Mouse (Mus musculus) heart, embryonic 11.5 days (tissue): Measurements from ENCODE around the gene Sdc3. TPM values are rescaled to one million over a fixed set of nuclear protein-coding genes. Genes with fewer than 3 reads are reported as not detected.
A peak's percentile ranks its signal among the peaks of the same experiment; 100 is the strongest.

ENCODE experiments used
- ATAC-seq: fragments of 200-750 bp; cut with Nextera tagmentation; replicated peaks from 2 replicates; pipeline ENCODE4 v1.8.0; 2017; ENCODE audit warnings: moderate library complexity; ENCODE audit not compliant: insufficient number of reproducible peaks, low FRiP score, low TSS enrichment
- H3K27ac ChIP-seq: fragments of 300-500 bp; sonication (generic); 2 replicates; pipeline ENCODE4 v1.5.1; 2014; ENCODE audit warnings: mild to moderate bottlenecking, low read depth, low read length
- H3K27me3 ChIP-seq: fragments of 300-500 bp; sonication (generic); 2 replicates; pipeline ENCODE4 v1.6.1; 2014; ENCODE audit warnings: mild to moderate bottlenecking, low read length, mixed read lengths; ENCODE audit not compliant: control insufficient read depth, insufficient read depth
- H3K36me3 ChIP-seq: fragments of 300-500 bp; sonication (generic); 2 replicates; pipeline ENCODE4 v1.6.1; 2014; ENCODE audit warnings: mild to moderate bottlenecking, low read length, moderate library complexity, mixed read lengths; ENCODE audit not compliant: control insufficient read depth, insufficient read depth
- H3K4me1 ChIP-seq: fragments of 300-500 bp; sonication (generic); 2 replicates; pipeline ENCODE4 v1.6.1; 2014; ENCODE audit warnings: low read length; ENCODE audit not compliant: control insufficient read depth, insufficient read depth
- H3K4me2 ChIP-seq: fragments of 300-500 bp; sonication (generic); 2 replicates; pipeline ENCODE4 v1.6.1; 2014; ENCODE audit warnings: mild to moderate bottlenecking, moderate library complexity
- H3K4me3 ChIP-seq: fragments of 300-500 bp; sonication (generic); 2 replicates; pipeline ENCODE4 v1.5.1; 2014; ENCODE audit warnings: low read depth, low read length
- H3K9ac ChIP-seq: fragments of 300-500 bp; sonication (generic); 2 replicates; pipeline ENCODE4 v1.6.1; 2014; ENCODE audit warnings: mild to moderate bottlenecking, low read depth, low read length, moderate library complexity
- H3K9me3 ChIP-seq: fragments of 300-500 bp; sonication (generic); replicated peaks from 2 replicates; pipeline ENCODE4 v1.6.1; 2016; ENCODE audit warnings: low read length; ENCODE audit not compliant: control insufficient read depth
- WGBS: fragments of 180-500 bp; shearing (Covaris S2); extraction: QIAGEN DNeasy Blood & Tissue Kit; methylation state at CpG from one replicate; pipeline ENCODE4 v1.1.7; 2014; ENCODE audit not compliant: insufficient replicate concordance; 5-methylcytosine and 5-hydroxymethylcytosine counted together
- polyA plus RNA-seq: library from polyadenylated mRNA; unstranded; fragments of >200 nt; fragmentation: Nextera tagmentation; extraction: Ambion mirVana; gene quantifications from 2 replicates; pipeline ENCODE4 v1.2.1, GENCODE M21; 2014

Gene Sdc3
- polyA plus RNA-seq, 1 experiment from 2014 or later, result 11.6 TPM

DNA sequence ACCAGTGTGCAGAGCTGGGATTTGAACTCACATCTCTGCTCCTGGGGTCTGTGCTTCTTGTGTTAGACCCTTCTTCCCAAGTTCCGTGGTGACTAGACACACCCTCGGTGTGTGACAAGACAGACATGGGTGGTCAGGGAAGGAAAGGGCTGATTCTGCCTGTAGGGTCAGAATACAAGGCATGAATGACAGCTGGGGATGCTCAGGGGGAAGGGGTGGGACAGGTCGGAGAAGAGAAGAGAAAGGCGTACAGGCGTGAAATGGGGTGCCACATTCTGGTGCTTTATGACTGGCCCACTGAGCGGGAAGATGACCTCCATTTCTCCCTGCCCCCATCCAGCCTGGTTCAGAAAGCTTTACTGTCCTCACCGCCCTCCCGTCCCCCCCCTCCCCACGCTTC lies 73.1 kb downstream of the Sdc3 start:
- Histone ChIP-seq H3K9me3 (no peaks in the 10 kb centered on the region), H3K36me3 (no peaks in the 10 kb centered on the region), H3K4me1 (peaks cover 16% of the 10 kb centered on the region; the same call in 1 of the 2 replicates), H3K27ac (no peak overlapping the region), H3K27me3 (peaks cover 32% of the 10 kb centered on the region), H3K4me3 (no peak overlapping the region), H3K4me2 (no peak overlapping the region), H3K9ac (no peak overlapping the region)
- 37% methylated on average over 7 of the region's 9 CpGs for WGBS
- no peak for ATAC-seq

DNA sequence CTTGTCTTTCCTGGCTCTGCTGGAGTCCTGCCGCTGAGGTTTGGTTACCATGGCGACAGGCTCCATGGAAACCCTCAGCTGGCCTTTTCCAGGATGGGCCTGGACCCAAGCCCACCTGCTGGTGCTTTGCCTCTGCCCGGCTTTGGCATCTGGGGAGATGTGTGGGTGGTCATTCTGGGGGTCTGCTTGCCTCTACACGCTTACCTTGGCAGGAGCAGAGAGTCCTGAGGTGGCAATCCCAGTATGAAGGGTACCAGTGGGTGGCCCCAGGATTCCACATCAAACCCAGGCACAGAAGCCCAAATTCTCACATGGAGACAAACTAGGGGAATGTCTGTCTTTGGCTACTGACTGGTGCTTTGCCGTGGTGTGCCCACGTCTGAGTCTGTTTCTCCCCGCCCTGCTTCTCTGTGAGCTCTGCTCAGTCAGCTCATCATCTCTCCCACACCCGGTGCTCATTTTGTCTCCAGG lies 73.6 kb downstream of the Sdc3 start:
- no peaks in the 10 kb centered on the region for H3K36me3 ChIP-seq
- H3K9me3 ChIP-seq, result no peaks in the 10 kb centered on the region
- ATAC-seq, result no peak
- peaks cover 29% of the 10 kb centered on the region for H3K27me3 ChIP-seq
- H3K4me3 ChIP-seq, result no peak overlapping the region
- no peak overlapping the region for H3K27ac ChIP-seq
- no peak overlapping the region for H3K4me2 ChIP-seq
- H3K9ac ChIP-seq, result no peak overlapping the region
- 35% methylated on average over 8 of the region's 8 CpGs for WGBS
- H3K4me1 ChIP-seq, result peaks cover 16% of the 10 kb centered on the region; the same call in 1 of the 2 replicates

DNA sequence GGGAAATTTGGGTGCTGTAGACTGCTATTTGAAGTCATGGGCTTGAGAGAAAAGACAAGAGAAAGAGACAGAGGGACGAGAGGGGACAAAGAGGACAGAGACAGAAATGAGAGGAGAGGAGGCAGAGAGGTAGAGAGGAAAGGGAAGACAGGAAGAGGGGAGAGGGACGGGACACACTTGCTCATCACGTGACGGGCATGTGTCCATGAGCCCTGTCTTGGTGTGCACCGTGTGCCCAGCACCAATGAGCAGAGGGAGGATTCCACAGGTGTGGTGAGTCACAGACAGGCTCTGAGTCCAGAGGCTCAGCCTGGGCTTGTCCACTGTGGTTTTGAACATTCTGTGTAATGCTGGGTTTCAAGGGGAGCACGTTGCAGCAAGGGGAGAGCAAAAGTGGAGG lies 75.6 kb downstream of the Sdc3 start:
- no peak for ATAC-seq
- Histone ChIP-seq H3K9me3 (no peaks in the 10 kb centered on the region), H3K36me3 (no peaks in the 10 kb centered on the region), H3K4me1 (no peaks in the 10 kb centered on the region), H3K4me3 (no peak overlapping the region), H3K4me2 (no peak overlapping the region), H3K9ac (no peak overlapping the region), H3K27ac (no peak overlapping the region), H3K27me3 (peaks cover 19% of the 10 kb centered on the region)
- 57% methylated on average over 6 of the region's 6 CpGs for WGBS

DNA sequence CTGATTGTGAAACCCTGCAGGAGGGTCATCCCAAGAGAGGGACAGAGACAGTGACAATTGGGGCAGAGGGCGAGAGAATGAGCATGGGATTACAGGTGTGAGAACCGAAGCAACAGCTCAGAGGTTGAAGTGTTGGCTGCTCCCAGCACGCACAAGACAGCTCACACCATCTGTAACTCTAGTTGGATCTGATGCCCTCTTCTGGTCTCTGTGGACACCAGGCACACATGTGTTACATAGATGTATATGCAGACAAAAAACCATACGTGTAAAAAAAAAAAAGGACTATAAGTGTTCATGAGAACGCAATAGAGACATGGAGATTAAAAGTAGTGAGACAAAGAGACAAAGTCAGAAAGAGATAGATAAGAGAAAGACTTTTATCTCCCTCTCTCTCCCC lies 76.5 kb downstream of the Sdc3 start:
- H3K27ac ChIP-seq, result no peak overlapping the region
- no peaks in the 10 kb centered on the region for H3K4me1 ChIP-seq
- WGBS, result 53% methylated on average over 5 of the region's 5 CpGs
- H3K9me3 ChIP-seq, result no peaks in the 10 kb centered on the region
- no peak overlapping the region for H3K4me3 ChIP-seq
- ATAC-seq, result no peak
- no peak overlapping the region for H3K4me2 ChIP-seq
- peaks cover 21% of the 10 kb centered on the region for H3K27me3 ChIP-seq
- H3K9ac ChIP-seq, result no peak overlapping the region
- H3K36me3 ChIP-seq, result no peaks in the 10 kb centered on the region

DNA sequence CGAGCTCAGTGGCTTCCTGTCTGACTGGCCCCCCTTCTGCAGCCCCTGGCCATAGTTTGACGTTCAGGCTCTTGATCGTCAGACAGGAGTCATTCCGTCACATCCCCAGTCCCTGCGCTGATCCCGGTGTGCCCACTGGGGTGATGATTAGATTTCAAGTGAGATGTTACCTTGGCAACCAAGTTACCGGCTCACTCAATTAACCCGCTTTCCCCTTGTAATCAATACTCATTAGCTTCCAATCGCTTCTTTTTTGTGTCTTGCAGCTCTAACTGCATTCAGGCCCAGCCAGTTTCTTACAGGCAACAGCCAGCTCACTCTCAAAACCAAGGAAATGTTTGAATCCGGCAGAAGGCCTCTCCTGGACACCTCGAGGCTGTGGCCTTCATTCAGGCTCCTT lies 80.1 kb downstream of the Sdc3 start:
- Histone ChIP-seq H3K9ac (no peak overlapping the region), H3K4me2 (no peak overlapping the region), H3K27ac (no peak overlapping the region), H3K4me1 (peaks cover 12% of the 10 kb centered on the region), H3K27me3 (peaks cover 15% of the 10 kb centered on the region), H3K36me3 (no peaks in the 10 kb centered on the region), H3K4me3 (no peak overlapping the region), H3K9me3 (no peaks in the 10 kb centered on the region)
- ATAC-seq, result no peak
- 43% methylated on average over 11 of the region's 11 CpGs for WGBS

DNA sequence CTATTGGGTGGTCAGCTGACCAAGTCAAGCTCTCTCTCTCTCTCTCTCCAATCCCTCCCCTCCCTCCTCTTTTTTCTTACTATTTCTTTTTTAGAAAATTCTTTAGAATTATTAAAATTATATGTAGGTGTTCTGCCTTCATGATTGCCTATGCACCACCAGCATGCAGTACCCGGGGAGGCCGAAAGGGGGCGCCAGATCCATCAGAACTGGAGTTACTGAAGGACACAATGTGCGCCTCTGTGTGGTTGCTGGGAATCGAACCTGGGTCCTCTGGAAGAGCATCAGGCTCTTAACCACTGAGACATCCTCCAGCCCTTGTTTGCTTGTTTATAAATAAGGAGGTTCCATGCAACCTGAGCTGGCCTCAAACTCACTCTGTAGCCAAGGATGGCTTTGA lies 81.1 kb downstream of the Sdc3 start:
- H3K9me3 ChIP-seq, result no peaks in the 10 kb centered on the region
- 77% methylated on average over 5 of the region's 5 CpGs for WGBS

DNA sequence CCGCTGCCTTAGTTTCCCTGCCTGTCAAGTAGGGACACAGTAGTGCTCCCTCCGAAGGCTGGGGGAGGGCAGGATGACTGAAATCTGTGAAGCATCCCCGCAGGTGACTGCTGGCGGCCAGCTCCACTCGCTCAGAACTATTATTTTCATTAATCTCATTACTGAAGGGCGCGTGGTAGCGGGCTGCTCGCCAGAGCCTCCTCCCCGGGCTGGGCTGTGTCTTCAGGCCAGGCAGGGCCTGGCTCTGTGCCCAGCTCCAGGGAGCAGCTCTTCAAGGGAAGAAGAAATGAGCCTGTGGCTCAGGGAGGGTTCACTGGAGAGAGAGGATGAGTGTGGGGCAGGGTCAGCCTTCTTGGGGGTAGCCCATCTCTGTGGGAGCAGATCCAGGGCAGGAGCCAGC lies 82.3 kb downstream of the Sdc3 start:
- peak overlapping the region; percentile 31 for H3K4me2 ChIP-seq
- H3K9ac ChIP-seq, result no peak overlapping the region
- ATAC-seq, result no peak

More for the DNA sequence above, 81.1 kb downstream of the Sdc3 start:
- no peak overlapping the region for H3K4me2 ChIP-seq
- no peaks in the 10 kb centered on the region for H3K36me3 ChIP-seq
- H3K4me1 ChIP-seq, result peaks cover 12% of the 10 kb centered on the region
- no peak overlapping the region for H3K4me3 ChIP-seq
- no peak overlapping the region for H3K9ac ChIP-seq
- no peak for ATAC-seq
- peaks cover 15% of the 10 kb centered on the region for H3K27me3 ChIP-seq
- no peak overlapping the region for H3K27ac ChIP-seq

More for the DNA sequence above, 82.3 kb downstream of the Sdc3 start:
- no peak overlapping the region for H3K27ac ChIP-seq
- peaks cover 21% of the 10 kb centered on the region for H3K4me1 ChIP-seq
- WGBS, result 28% methylated on average over 10 of the region's 10 CpGs
- peaks cover 15% of the 10 kb centered on the region for H3K27me3 ChIP-seq
- H3K36me3 ChIP-seq, result no peaks in the 10 kb centered on the region
- H3K9me3 ChIP-seq, result no peaks in the 10 kb centered on the region
- no peak overlapping the region for H3K4me3 ChIP-seq

Other genes with a start within 250 kb of the Sdc3 start
- 1.5 and 1.9 TPM in 2 replicates for gene Nkain1, start 218.4 kb upstream of the Sdc3 start, polyA plus RNA-seq
- 64.8 and 68.3 TPM in 2 replicates for gene Pum1, start 129.2 kb upstream of the Sdc3 start, polyA plus RNA-seq
- 15.0 and 18.2 TPM in 2 replicates for gene Laptm5, start 120.6 kb downstream of the Sdc3 start, polyA plus RNA-seq
- 0.39 TPM in 1 of 2 replicates, not detected in the other for gene Matn1, start 151.8 kb downstream of the Sdc3 start, polyA plus RNA-seq